Mouse (Mus musculus): ENCODE data around the gene Man1b1. TPM values are rescaled to one million over a fixed set of nuclear protein-coding genes. Genes with fewer than 3 reads are reported as not detected.

The Man1b1 gene
- polyA plus RNA-seq, 1 experiment, result 57.3 TPM

DNA sequence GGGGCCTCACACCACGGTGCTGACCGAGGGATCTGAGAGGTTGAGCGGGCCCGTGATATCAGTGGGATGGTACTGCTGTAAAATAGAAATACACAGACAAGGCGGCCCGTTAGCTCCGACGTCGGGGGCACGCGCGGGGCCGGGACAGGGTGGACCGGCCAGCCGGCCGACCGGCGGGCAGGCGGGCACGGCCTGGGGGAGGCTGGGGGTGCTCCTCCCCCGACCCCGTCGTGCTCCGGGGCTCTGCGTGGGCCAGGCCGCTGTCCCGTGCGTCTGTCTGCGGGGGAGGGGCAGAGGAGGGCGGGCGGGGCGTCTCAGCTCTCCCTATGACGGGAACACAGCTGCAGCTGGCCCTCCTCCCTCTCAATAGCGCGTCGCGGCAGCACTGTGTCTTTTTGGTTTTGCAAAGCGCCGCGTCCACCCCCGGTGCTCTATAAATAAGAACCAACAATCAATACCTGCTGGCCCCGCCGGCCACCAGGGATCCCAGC lies 40.0 kb upstream of the Man1b1 start:
- TF ChIP-seq EP300 (IDR thresholded peaks at IDR 0.05; ENCODE audit: insufficient read depth, low read depth, low read length) (no peak), CTCF (IDR thresholded peaks at IDR 0.05; ENCODE audit: low read depth, low read length) (no peak), POLR2A (IDR thresholded peaks at IDR 0.05; ENCODE audit: insufficient read depth, low read length) (no peak)
- Histone ChIP-seq H3K4me3 (ENCODE audit: low read depth, low read length) (peak overlapping the region; percentile 22; the same call in 1 of the 2 replicates), H3K4me1 (ENCODE audit: control insufficient read depth, insufficient read depth, low read length) (no peaks in the 10 kb centered on the region), H3K9ac (ENCODE audit: low read depth, poor library complexity, severe bottlenecking) (0 out of 2 replicates have a peak overlapping the region, but pooled peaks have one; percentile 9), H3K9me3 (replicated peaks; ENCODE audit: control insufficient read depth, insufficient read depth, low read length, poor library complexity, severe bottlenecking) (no peaks in the 10 kb centered on the region), H3K36me3 (ENCODE audit: control insufficient read depth, insufficient read depth, low read length, poor library complexity, severe bottlenecking) (no peaks in the 10 kb centered on the region), H3K27ac (ENCODE audit: insufficient read depth, low read length) (no peak overlapping the region), H3K27me3 (ENCODE audit: control insufficient read depth, insufficient read depth, low read length, poor library complexity, severe bottlenecking) (peaks cover 11% of the 10 kb centered on the region; the same call in 1 of the 2 replicates)

DNA sequence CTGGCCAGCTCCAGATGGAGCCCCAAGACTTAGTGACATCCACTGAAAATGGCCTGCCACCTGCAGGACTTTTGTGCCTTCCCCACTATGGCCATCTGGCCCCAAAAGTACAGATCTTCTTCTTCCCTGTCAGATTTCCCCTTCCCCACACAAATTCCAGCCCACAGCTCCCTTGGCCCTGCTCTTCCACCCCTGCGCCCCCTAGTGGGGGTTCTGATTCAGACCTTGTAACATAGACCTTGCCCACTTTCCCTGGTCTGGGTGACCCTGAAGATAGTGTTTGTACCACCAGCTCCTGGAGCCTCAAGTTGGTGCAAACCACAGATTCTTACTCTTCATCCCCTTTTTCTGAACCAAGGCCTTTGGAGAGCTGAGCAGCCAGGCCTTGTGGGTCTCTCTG lies 39.3 kb upstream of the Man1b1 start:
- TF ChIP-seq POLR2A (IDR thresholded peaks at IDR 0.05; ENCODE audit: insufficient read depth, low read length) (no peak), CTCF (IDR thresholded peaks at IDR 0.05; ENCODE audit: low read depth, low read length) (peak; percentile 82)
- no peaks in the 10 kb centered on the region for H3K4me1 ChIP-seq (ENCODE audit: control insufficient read depth, insufficient read depth, low read length)
- no peak overlapping the region for H3K4me3 ChIP-seq (ENCODE audit: low read depth, low read length)
- no peaks in the 10 kb centered on the region for H3K9me3 ChIP-seq (replicated peaks; ENCODE audit: control insufficient read depth, insufficient read depth, low read length, poor library complexity, severe bottlenecking)
- H3K27ac ChIP-seq (ENCODE audit: insufficient read depth, low read length), result no peak overlapping the region
- peaks cover 11% of the 10 kb centered on the region; the same call in 1 of the 2 replicates for H3K27me3 ChIP-seq (ENCODE audit: control insufficient read depth, insufficient read depth, low read length, poor library complexity, severe bottlenecking)
- no peak overlapping the region for H3K9ac ChIP-seq (ENCODE audit: low read depth, poor library complexity, severe bottlenecking)
- no peaks in the 10 kb centered on the region for H3K36me3 ChIP-seq (ENCODE audit: control insufficient read depth, insufficient read depth, low read length, poor library complexity, severe bottlenecking)

DNA sequence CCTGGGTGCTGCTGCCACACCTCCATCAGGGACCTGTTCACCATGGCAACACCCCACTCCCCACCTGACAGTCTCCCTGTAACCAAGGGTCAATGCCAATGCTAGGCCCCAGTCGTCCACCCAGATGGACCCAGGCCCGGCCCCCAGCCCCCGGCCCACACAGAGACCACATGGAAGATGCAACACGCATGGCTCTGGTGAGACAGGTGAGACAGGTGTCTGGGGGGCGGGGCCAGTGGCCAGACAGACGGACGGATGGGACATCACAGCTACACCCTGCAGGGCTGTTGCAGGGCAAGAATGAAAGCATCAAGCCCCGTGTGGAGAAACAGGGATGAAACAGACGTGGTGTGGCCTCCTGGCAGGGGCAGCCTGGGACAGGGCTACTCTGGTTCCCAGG lies 38.4 kb upstream of the Man1b1 start:
- H3K9ac ChIP-seq (ENCODE audit: low read depth, poor library complexity, severe bottlenecking), result no peak overlapping the region
- no peak overlapping the region for H3K27ac ChIP-seq (ENCODE audit: insufficient read depth, low read length)

DNA sequence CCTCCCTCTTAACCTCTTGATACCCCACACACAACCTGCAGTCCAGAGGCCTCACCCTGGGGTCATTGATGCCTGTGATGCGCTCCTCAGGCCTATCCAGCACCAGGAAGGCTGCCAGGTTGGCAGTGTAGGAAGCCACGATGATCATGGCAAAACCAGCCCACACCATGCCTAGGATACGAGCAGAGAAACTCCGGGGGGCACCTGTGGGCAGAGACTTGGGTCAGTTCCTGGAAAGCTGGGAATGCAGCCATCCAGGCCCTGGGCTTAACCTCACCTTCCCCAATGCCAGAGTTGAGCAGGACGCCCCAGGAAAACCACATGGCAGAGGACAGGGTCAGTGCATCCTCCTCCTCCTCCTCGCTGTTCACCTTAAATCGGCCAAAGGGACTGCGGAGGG lies 35.0 kb upstream of the Man1b1 start:
- H3K27me3 ChIP-seq (ENCODE audit: control insufficient read depth, insufficient read depth, low read length, poor library complexity, severe bottlenecking), result 0 out of 2 replicates have a peak, but pooled peaks cover 4% of the 10 kb centered on the region
- H3K9me3 ChIP-seq (replicated peaks; ENCODE audit: control insufficient read depth, insufficient read depth, low read length, poor library complexity, severe bottlenecking), result no peaks in the 10 kb centered on the region
- TF ChIP-seq EP300 (IDR thresholded peaks at IDR 0.05; ENCODE audit: insufficient read depth, low read depth, low read length), result no peak
- TF ChIP-seq POLR2A (IDR thresholded peaks at IDR 0.05; ENCODE audit: insufficient read depth, low read length), result no peak
- no peak for TF ChIP-seq CTCF (IDR thresholded peaks at IDR 0.05; ENCODE audit: low read depth, low read length)
- H3K4me1 ChIP-seq (ENCODE audit: control insufficient read depth, insufficient read depth, low read length), result no peaks in the 10 kb centered on the region
- H3K36me3 ChIP-seq (ENCODE audit: control insufficient read depth, insufficient read depth, low read length, poor library complexity, severe bottlenecking), result no peaks in the 10 kb centered on the region
- no peak overlapping the region for H3K9ac ChIP-seq (ENCODE audit: low read depth, poor library complexity, severe bottlenecking)
- no peak overlapping the region for H3K4me3 ChIP-seq (ENCODE audit: low read depth, low read length)
- H3K27ac ChIP-seq (ENCODE audit: insufficient read depth, low read length), result no peak overlapping the region

More for the DNA sequence above, 38.4 kb upstream of the Man1b1 start:
- no peak for TF ChIP-seq CTCF (IDR thresholded peaks at IDR 0.05; ENCODE audit: low read depth, low read length)
- TF ChIP-seq EP300 (IDR thresholded peaks at IDR 0.05; ENCODE audit: insufficient read depth, low read depth, low read length), result no peak
- no peak for TF ChIP-seq POLR2A (IDR thresholded peaks at IDR 0.05; ENCODE audit: insufficient read depth, low read length)
- Histone ChIP-seq H3K4me1 (ENCODE audit: control insufficient read depth, insufficient read depth, low read length) (no peaks in the 10 kb centered on the region), H3K9me3 (replicated peaks; ENCODE audit: control insufficient read depth, insufficient read depth, low read length, poor library complexity, severe bottlenecking) (no peaks in the 10 kb centered on the region), H3K36me3 (ENCODE audit: control insufficient read depth, insufficient read depth, low read length, poor library complexity, severe bottlenecking) (no peaks in the 10 kb centered on the region), H3K27me3 (ENCODE audit: control insufficient read depth, insufficient read depth, low read length, poor library complexity, severe bottlenecking) (peaks cover 11% of the 10 kb centered on the region; the same call in 1 of the 2 replicates), H3K4me3 (ENCODE audit: low read depth, low read length) (no peak overlapping the region)

DNA sequence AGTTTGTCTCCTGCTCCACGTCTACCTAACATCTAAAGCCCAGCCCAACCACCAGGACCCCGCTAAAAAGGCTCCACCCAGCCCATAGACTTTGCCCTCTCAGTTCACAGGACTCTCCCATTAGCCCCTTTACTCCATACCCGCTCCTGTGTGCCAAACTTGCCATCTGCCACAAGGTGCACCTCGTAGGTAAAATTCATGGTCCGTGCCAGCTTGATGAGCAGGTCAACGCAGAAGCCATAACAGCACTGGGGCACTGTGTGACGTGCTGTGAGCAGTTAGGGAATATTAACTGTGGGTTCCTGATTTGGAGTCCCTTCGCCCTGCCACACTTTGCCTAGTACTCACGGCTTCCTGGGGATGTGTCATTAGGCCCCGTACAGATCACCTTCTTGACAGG lies 34.1 kb upstream of the Man1b1 start:
- no peak for TF ChIP-seq CTCF (IDR thresholded peaks at IDR 0.05; ENCODE audit: low read depth, low read length)
- TF ChIP-seq POLR2A (IDR thresholded peaks at IDR 0.05; ENCODE audit: insufficient read depth, low read length), result no peak
- no peak for TF ChIP-seq EP300 (IDR thresholded peaks at IDR 0.05; ENCODE audit: insufficient read depth, low read depth, low read length)
- H3K27me3 ChIP-seq (ENCODE audit: control insufficient read depth, insufficient read depth, low read length, poor library complexity, severe bottlenecking), result no peaks in the 10 kb centered on the region
- H3K36me3 ChIP-seq (ENCODE audit: control insufficient read depth, insufficient read depth, low read length, poor library complexity, severe bottlenecking), result no peaks in the 10 kb centered on the region
- no peaks in the 10 kb centered on the region for H3K9me3 ChIP-seq (replicated peaks; ENCODE audit: control insufficient read depth, insufficient read depth, low read length, poor library complexity, severe bottlenecking)
- H3K4me3 ChIP-seq (ENCODE audit: low read depth, low read length), result no peak overlapping the region
- no peaks in the 10 kb centered on the region for H3K4me1 ChIP-seq (ENCODE audit: control insufficient read depth, insufficient read depth, low read length)
- H3K9ac ChIP-seq (ENCODE audit: low read depth, poor library complexity, severe bottlenecking), result no peak overlapping the region
- no peak overlapping the region for H3K27ac ChIP-seq (ENCODE audit: insufficient read depth, low read length)

DNA sequence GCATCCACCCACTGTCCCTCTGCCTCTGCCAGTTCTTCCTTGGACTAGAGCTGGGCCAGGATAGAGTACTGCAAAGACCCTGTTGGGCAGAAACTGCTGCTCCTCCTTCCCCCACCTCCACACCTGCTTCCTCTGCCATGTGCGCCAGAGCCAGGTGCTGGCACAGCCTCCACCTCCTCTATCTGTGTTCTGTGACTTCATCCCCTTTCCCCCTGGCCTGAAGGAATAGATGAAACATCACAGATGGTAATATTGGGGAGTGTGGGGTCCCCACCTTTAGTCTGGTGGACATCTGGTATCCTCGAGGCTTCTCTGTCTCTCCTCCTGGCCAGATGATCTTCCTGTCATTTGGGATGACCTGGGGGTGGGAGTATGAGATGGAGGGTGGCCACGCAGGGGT lies 28.7 kb upstream of the Man1b1 start:
- TF ChIP-seq CTCF (IDR thresholded peaks at IDR 0.05; ENCODE audit: low read depth, low read length) (no peak), EP300 (IDR thresholded peaks at IDR 0.05; ENCODE audit: insufficient read depth, low read depth, low read length) (no peak), POLR2A (IDR thresholded peaks at IDR 0.05; ENCODE audit: insufficient read depth, low read length) (no peak)
- Histone ChIP-seq H3K4me1 (ENCODE audit: control insufficient read depth, insufficient read depth, low read length) (no peaks in the 10 kb centered on the region), H3K27ac (ENCODE audit: insufficient read depth, low read length) (no peak overlapping the region), H3K4me3 (ENCODE audit: low read depth, low read length) (no peak overlapping the region), H3K27me3 (ENCODE audit: control insufficient read depth, insufficient read depth, low read length, poor library complexity, severe bottlenecking) (no peaks in the 10 kb centered on the region), H3K9ac (ENCODE audit: low read depth, poor library complexity, severe bottlenecking) (no peak overlapping the region), H3K9me3 (replicated peaks; ENCODE audit: control insufficient read depth, insufficient read depth, low read length, poor library complexity, severe bottlenecking) (no peaks in the 10 kb centered on the region), H3K36me3 (ENCODE audit: control insufficient read depth, insufficient read depth, low read length, poor library complexity, severe bottlenecking) (no peaks in the 10 kb centered on the region)
